Mouse (Mus musculus) bone marrow, adult 2 months (tissue): Measurements from ENCODE around the gene Cd3eap. TPM values are rescaled to one million over a fixed set of nuclear protein-coding genes. Genes with fewer than 3 reads are reported as not detected.

Source experiments
- H3K27ac ChIP-seq: fragments of 200-500 bp; 2 replicates; pipeline ENCODE4 v1.5.1; 2012; ENCODE audit warnings: low read depth, mild to moderate bottlenecking, control low read depth, inconsistent platforms, low read length; ENCODE audit not compliant: control insufficient read depth, poor library complexity, insufficient read depth
- H3K4me1 ChIP-seq: fragments of 200-500 bp; 2 replicates; pipeline ENCODE4 v1.6.1; 2011; ENCODE audit warnings: low read length; ENCODE audit not compliant: control insufficient read depth, insufficient read depth
- H3K4me3 ChIP-seq: fragments of 200-500 bp; replicated peaks from 2 replicates; pipeline ENCODE3; 2011; ENCODE audit warnings: mild to moderate bottlenecking, low read depth, low read length, control low read depth; ENCODE audit not compliant: control insufficient read depth
- CTCF ChIP-seq: fragments of 200-500 bp; IDR thresholded peaks from 2 replicates; pipeline ENCODE4 v1.5.1; 2011; ENCODE audit warnings: low read length, control low read depth; ENCODE audit not compliant: control insufficient read depth, insufficient read depth
- POLR2A ChIP-seq: fragments of 200-500 bp; IDR thresholded peaks from 2 replicates; pipeline ENCODE4 v1.6.1; 2011; ENCODE audit warnings: low read depth, mild to moderate bottlenecking, control low read depth, low read length, borderline replicate concordance; ENCODE audit not compliant: control insufficient read depth
- WGBS: fragments of 180-500 bp; shearing (Covaris S2); methylation state at CpG from one replicate; pipeline ENCODE4 v1.1.7; 2018; 5-methylcytosine and 5-hydroxymethylcytosine counted together
- polyA plus RNA-seq: library from polyadenylated mRNA; stranded (reverse); fragments of >200 nt; gene quantifications from 2 replicates; pipeline ENCODE4 v1.2.4, GENCODE M21; 2011; ENCODE audit warnings: low replicate concordance; ENCODE audit not compliant: missing spikeins, insufficient read depth, insufficient read length

The Cd3eap gene
- polyA plus RNA-seq = 11.7 and 13.7 TPM in 2 replicates

DNA sequence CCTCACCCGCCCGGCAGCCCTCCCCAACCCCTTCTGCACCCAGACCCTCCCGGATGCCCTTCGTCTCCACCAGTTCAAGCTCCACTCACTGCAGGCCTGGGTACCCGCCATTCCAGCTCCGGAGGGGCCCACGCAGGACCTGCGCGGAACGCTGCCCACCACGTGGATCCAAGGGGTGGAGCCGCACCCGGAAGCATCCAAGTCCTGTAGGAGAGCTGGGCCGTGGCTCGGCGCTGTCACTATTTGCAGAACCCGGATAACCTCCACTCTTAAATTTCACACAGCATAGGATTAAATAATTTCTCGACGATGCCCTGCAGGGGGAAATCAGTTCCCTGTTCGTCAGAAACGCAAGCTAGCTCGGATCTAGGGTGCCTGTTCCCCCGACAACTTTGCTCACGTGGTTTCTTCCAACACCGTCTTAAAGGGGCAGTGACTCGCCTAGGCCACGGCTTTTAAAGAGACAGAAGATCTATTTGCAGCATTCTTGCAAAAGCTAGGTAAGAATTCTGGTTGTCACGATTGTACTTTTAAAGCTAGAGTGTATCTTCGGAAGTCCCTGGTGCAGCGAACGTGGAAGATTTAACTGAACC lies at the start of gene Cd3eap, which contains the start of gene Ppp1r13l:
Cd3eap (minus strand) TSS at position 185 of the 593 bp plus-strand sequence.
Ppp1r13l (plus strand) TSS at position 451 of the 593 bp plus-strand sequence.
- TF ChIP-seq POLR2A (peak; percentile 64; the same call in 1 of the 2 replicates), CTCF (no peak)
- under 1% methylated on average over 31 of the region's 31 CpGs for WGBS
- peak within 1 kb of the TSS; percentile 31 for H3K27ac ChIP-seq
- H3K4me1 ChIP-seq = peaks cover 2% of the 10 kb centered on the region; the same call in 1 of the 2 replicates
- H3K4me3 ChIP-seq = peak within 1 kb of the TSS; percentile 76

GRCm38 (mm10) chr7:19405417-19405816 lies 46.1 kb upstream of the Cd3eap start:
- Histone ChIP-seq H3K27ac (no peak overlapping the region), H3K4me3 (no peak overlapping the region), H3K4me1 (no peaks in the 10 kb centered on the region; the same call in 1 of the 2 replicates)
- TF ChIP-seq POLR2A (peak; percentile 24; the same call in 1 of the 2 replicates), CTCF (peak; percentile 98)
- WGBS = 2% methylated on average over 19 of the region's 19 CpGs

- Histone ChIP-seq H3K4me1 (no peaks in the 10 kb centered on the region; the same call in 1 of the 2 replicates), H3K4me3 (peak within 1 kb of the TSS; percentile 0), H3K27ac (no peak within 1 kb of the TSS)
- TF ChIP-seq POLR2A = no peak
- TF ChIP-seq CTCF = no peak
- 49% methylated on average over 7 of the region's 7 CpGs for WGBS
Measured at GRCm38 (mm10) chr7:19404476-19404875, 45.2 kb upstream of the Cd3eap start, which contains the start of gene Ckm. Ckm (plus strand) TSS chr7:19404776.

GRCm38 (mm10) chr7:19403731-19404296 lies 44.5 kb upstream of the Cd3eap start, which contains the start of gene Klc3:
Klc3 (minus strand) TSS chr7:19404104.
- WGBS = 1% methylated on average over 62 of the region's 62 CpGs
- Histone ChIP-seq H3K27ac (no peak within 1 kb of the TSS), H3K4me3 (peak within 1 kb of the TSS; percentile 0), H3K4me1 (no peaks in the 10 kb centered on the region; the same call in 1 of the 2 replicates)
- TF ChIP-seq CTCF = no peak
- no peak for TF ChIP-seq POLR2A

GRCm38 (mm10) chr7:19402535-19403112 lies 43.3 kb upstream of the Cd3eap start:
- no peak overlapping the region for H3K27ac ChIP-seq
- H3K4me3 ChIP-seq = no peak overlapping the region
- no peaks in the 10 kb centered on the region; the same call in 1 of the 2 replicates for H3K4me1 ChIP-seq
- TF ChIP-seq CTCF (no peak), POLR2A (no peak)
- WGBS = 81% methylated on average over 9 of the region's 9 CpGs

- no peak overlapping the region for H3K27ac ChIP-seq
- H3K4me3 ChIP-seq = no peak overlapping the region
- TF ChIP-seq CTCF = no peak
- no peak for TF ChIP-seq POLR2A
- no peaks in the 10 kb centered on the region; the same call in 1 of the 2 replicates for H3K4me1 ChIP-seq
- 81% methylated on average over 4 of the region's 4 CpGs for WGBS
Measured at GRCm38 (mm10) chr7:19400946-19401345, 41.7 kb upstream of the Cd3eap start.

- Histone ChIP-seq H3K4me3 (no peak overlapping the region), H3K4me1 (no peaks in the 10 kb centered on the region), H3K27ac (no peak overlapping the region)
- 10% methylated on average over 27 of the region's 27 CpGs for WGBS
- TF ChIP-seq POLR2A (no peak), CTCF (no peak)
Measured at GRCm38 (mm10) chr7:19399496-19400280, 40.4 kb upstream of the Cd3eap start.
